Mouse (Mus musculus) testis, adult 2 months (tissue): ENCODE results near the gene Zfhx3.

ENCODE experiments used
- CTCF ChIP-seq: fragments of 200-500 bp; IDR thresholded peaks from 2 replicates; pipeline ENCODE4 v1.5.1; 2012; ENCODE audit warnings: low read depth, mild to moderate bottlenecking, inconsistent platforms, low read length, moderate library complexity; ENCODE audit not compliant: control insufficient read depth, insufficient read depth, insufficient replicate concordance
- POLR2A ChIP-seq: fragments of 200-500 bp; IDR thresholded peaks from 2 replicates; pipeline ENCODE4 v1.6.1; 2012; ENCODE audit warnings: low read depth, mild to moderate bottlenecking, inconsistent platforms, low read length, moderate library complexity; ENCODE audit not compliant: control insufficient read depth

- TF ChIP-seq CTCF (no peak), POLR2A (no peak)
Observed at GRCm38 (mm10) chr8:108819271-108819671, 876.8 kb downstream of the Zfhx3 start.
